Mouse (Mus musculus) heart, postnatal 0 days (tissue): ENCODE data around the gene Kcnj12. TPM values are rescaled to one million over a fixed set of nuclear protein-coding genes. Genes with fewer than 3 reads are reported as not detected.

Experiments
- ATAC-seq: fragments of 200-750 bp; cut with Nextera tagmentation; 2 replicates; pipeline ENCODE4 v1.8.0; 2017; ENCODE audit warnings: low read depth, moderate number of reproducible peaks, moderate library complexity; ENCODE audit not compliant: insufficient read depth
- DNase-seq: peaks from one replicate; pipeline ENCODE4 v3.0.0-alpha.2; 2016; ENCODE audit warnings: low spot score
- H3K27ac ChIP-seq: fragments of 300-500 bp; sonication (generic); 2 replicates; pipeline ENCODE4 v1.5.1; 2014; ENCODE audit warnings: low read depth, mild to moderate bottlenecking
- H3K27me3 ChIP-seq: fragments of 300-500 bp; sonication (generic); 2 replicates; pipeline ENCODE4 v1.6.1; 2014; ENCODE audit warnings: low read length, mixed read lengths; ENCODE audit not compliant: control insufficient read depth, insufficient read depth
- H3K36me3 ChIP-seq: fragments of 300-500 bp; sonication (generic); replicated peaks from 2 replicates; pipeline ENCODE4 v1.6.1; 2014; ENCODE audit warnings: low read length, mixed read lengths; ENCODE audit not compliant: control insufficient read depth, insufficient read depth
- H3K4me1 ChIP-seq: fragments of 300-500 bp; sonication (generic); 2 replicates; pipeline ENCODE4 v1.6.1; 2014; ENCODE audit warnings: antibody characterized with exemption; ENCODE audit not compliant: control insufficient read depth, insufficient read depth
- H3K4me2 ChIP-seq: fragments of 300-500 bp; sonication (generic); 2 replicates; pipeline ENCODE4 v1.6.1; 2014; ENCODE audit warnings: low read depth, mild to moderate bottlenecking, low read length, moderate library complexity
- H3K4me3 ChIP-seq: fragments of 300-500 bp; sonication (generic); 2 replicates; pipeline ENCODE4 v1.5.1; 2014; ENCODE audit warnings: low read depth, low read length
- H3K9ac ChIP-seq: fragments of 300-500 bp; sonication (generic); replicated peaks from 2 replicates; pipeline ENCODE4 v1.6.1; 2014; ENCODE audit warnings: low read depth, low read length, mixed read lengths
- H3K9me3 ChIP-seq: fragments of 300-500 bp; sonication (generic); replicated peaks from 2 replicates; pipeline ENCODE4 v1.6.1; 2016; ENCODE audit warnings: low read length; ENCODE audit not compliant: control insufficient read depth
- CTCF ChIP-seq: IDR thresholded peaks from 2 replicates; pipeline ENCODE4 v1.5.1; 2016; ENCODE audit warnings: antibody characterized with exemption, control low read depth, low read depth
- EP300 ChIP-seq: IDR thresholded peaks from 2 replicates; pipeline ENCODE4 v1.6.1; 2016; ENCODE audit warnings: antibody characterized with exemption, low read depth
- WGBS: fragments of 180-500 bp; shearing (Covaris S2); extraction: QIAGEN DNeasy Blood & Tissue Kit; methylation state at CpG from one replicate; pipeline ENCODE4 v1.1.7; 2014; 5-methylcytosine and 5-hydroxymethylcytosine counted together
- polyA plus RNA-seq: library from polyadenylated mRNA; unstranded; fragments of >200 nt; fragmentation: Nextera tagmentation; extraction: Ambion mirVana; gene quantifications from 2 replicates; pipeline ENCODE4 v1.2.1, GENCODE M21; 2015
- total RNA-seq: library from RNA; depleted of rRNA; stranded (reverse); fragments of >200 nt; gene quantifications from 2 replicates; pipeline ENCODE4 v1.2.3, GENCODE M21; 2014; ENCODE audit warnings: low replicate concordance; rRNA removed

Kcnj12 gene
- total and polyA plus RNA-seq, 2 experiments from 2014 or later = 10.8 to 69.3 TPM

GRCm38 (mm10) chr11:61110928-61111327 is 88.6 kb downstream of the Kcnj12 start:
- H3K4me1 ChIP-seq = no peaks in the 10 kb centered on the region
- DNase-seq = no peak
- H3K9me3 ChIP-seq = no peaks in the 10 kb centered on the region
- H3K27me3 ChIP-seq = no peaks in the 10 kb centered on the region
- no peak overlapping the region for H3K9ac ChIP-seq
- H3K27ac ChIP-seq = no peak overlapping the region
- ATAC-seq = no peak
- H3K36me3 ChIP-seq = no peaks in the 10 kb centered on the region
- H3K4me2 ChIP-seq = no peak overlapping the region
- WGBS = 10% methylated on average over 1 of the region's 1 CpGs
- no peak overlapping the region for H3K4me3 ChIP-seq
- TF ChIP-seq EP300 (no peak), CTCF (no peak)

DNA sequence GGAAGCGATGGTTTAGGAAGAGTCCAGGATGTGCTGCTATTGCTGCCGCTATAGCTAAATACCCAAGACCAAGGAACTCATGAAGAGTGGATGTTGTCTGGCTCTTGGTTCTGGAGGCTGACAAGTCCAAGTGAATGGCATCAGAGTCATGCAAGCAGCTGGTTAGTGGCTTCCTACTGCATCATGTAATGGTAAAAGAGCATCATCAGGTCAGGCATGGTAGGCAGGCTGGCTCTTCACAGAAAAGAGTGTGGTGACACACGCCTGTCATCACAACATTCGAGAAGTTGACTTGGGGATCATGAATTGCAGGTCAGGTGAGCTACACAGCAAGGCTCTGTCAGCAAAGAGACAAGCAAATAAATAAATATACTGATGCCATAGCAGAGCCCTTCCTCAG is 89.1 kb downstream of the Kcnj12 start:
- ATAC-seq = no peak
- Histone ChIP-seq H3K27me3 (no peaks in the 10 kb centered on the region), H3K4me1 (no peaks in the 10 kb centered on the region), H3K4me3 (no peak overlapping the region), H3K9me3 (no peaks in the 10 kb centered on the region), H3K36me3 (no peaks in the 10 kb centered on the region), H3K4me2 (no peak overlapping the region), H3K27ac (no peak overlapping the region), H3K9ac (no peak overlapping the region)
- no peak for TF ChIP-seq EP300
- TF ChIP-seq CTCF = no peak
- 86% methylated on average over 4 of the region's 4 CpGs for WGBS
- DNase-seq = no peak

DNA sequence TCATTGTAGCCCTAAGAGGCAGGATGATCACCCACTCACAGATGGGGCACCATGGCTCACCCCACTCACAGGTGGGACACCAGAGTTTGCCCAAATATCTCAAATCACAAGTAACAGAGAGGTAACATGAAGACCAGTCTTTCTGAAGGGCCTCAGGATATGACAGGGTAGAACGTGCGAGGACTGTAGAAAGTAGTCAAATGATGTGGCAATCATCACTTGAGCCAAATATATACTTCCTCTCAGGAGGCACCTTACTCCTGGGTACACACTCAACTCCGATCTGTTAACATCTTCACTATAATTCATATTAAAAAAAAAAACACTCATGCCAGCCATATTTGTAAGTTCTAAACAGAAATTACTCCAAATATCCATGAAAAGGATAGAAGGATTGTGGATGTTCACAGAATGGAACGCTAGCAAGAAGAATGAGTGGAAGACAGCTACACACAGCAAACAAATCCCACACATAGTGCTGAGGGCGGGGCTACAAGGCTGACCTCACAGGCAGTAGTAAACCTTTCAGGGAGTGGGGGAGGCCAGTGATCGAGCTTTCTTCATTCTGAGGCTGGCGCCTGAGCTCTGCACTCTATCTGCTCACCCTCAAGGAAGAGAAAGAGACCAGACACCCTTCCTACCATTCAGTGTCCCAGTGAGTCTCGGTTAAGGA is 90.1 kb downstream of the Kcnj12 start:
- Histone ChIP-seq H3K4me2 (no peak overlapping the region), H3K9me3 (no peaks in the 10 kb centered on the region), H3K4me3 (no peak overlapping the region), H3K9ac (no peak overlapping the region), H3K27ac (no peak overlapping the region), H3K4me1 (no peaks in the 10 kb centered on the region), H3K27me3 (no peaks in the 10 kb centered on the region), H3K36me3 (no peaks in the 10 kb centered on the region)
- TF ChIP-seq CTCF (no peak), EP300 (no peak)
- ATAC-seq (no peak), DNase-seq (no peak)
- 71% methylated on average over 8 of the region's 8 CpGs for WGBS

GRCm38 (mm10) chr11:61116226-61116625 is 93.9 kb downstream of the Kcnj12 start:
- no peak overlapping the region for H3K27ac ChIP-seq
- ATAC-seq (no peak), DNase-seq (no peak)
- no peaks in the 10 kb centered on the region for H3K4me1 ChIP-seq
- H3K27me3 ChIP-seq = no peaks in the 10 kb centered on the region
- no peak overlapping the region for H3K4me3 ChIP-seq
- no peak overlapping the region for H3K4me2 ChIP-seq
- TF ChIP-seq CTCF (no peak), EP300 (no peak)
- H3K36me3 ChIP-seq = no peaks in the 10 kb centered on the region
- no peak overlapping the region for H3K9ac ChIP-seq
- H3K9me3 ChIP-seq = 0 out of 2 replicates have a peak, but pooled peaks cover 6% of the 10 kb centered on the region
- 55% methylated on average over 8 of the region's 8 CpGs for WGBS

DNA sequence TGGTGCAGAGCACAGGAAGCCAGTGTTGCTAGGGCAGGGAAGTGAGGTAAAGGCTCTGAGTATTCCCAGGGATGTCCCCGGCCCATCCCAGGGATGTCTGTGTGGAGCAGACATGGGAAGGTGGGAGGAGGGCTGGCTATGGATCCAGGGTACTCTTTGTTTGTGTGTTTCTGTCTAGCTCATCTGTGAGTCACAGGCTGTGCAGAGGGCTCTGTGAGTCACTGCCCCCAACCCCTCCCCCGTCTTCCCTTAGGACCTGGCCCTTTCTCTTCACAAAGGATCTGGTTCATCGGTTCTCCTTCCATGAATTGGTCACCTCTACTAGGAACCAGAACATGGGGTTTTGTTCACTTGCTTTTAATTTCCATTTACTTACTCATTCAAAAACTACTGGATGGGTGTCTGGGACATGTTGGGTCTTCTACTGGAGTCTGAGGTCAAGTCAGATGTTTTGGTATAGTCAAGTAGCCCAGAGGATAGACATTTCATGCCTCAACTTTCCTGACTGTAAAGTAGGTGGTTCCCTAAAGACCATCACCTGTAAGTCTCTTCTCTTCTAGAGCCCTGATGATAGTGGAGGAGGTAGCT is 97.7 kb downstream of the Kcnj12 start:
- TF ChIP-seq EP300 (no peak), CTCF (no peak)
- 83% methylated on average over 3 of the region's 3 CpGs for WGBS
- H3K27me3 ChIP-seq = no peaks in the 10 kb centered on the region
- H3K27ac ChIP-seq = no peak overlapping the region
- no peak overlapping the region for H3K4me3 ChIP-seq
- no peak overlapping the region for H3K4me2 ChIP-seq
- no peak for ATAC-seq
- no peaks in the 10 kb centered on the region for H3K36me3 ChIP-seq
- H3K9me3 ChIP-seq = 0 out of 2 replicates have a peak, but pooled peaks cover 6% of the 10 kb centered on the region
- no peak overlapping the region for H3K9ac ChIP-seq
- H3K4me1 ChIP-seq = no peaks in the 10 kb centered on the region
- DNase-seq = no peak

Other genes starting within 250 kb of the Kcnj12 start
- gene Top3a, start 245.2 kb upstream of the Kcnj12 start, total RNA-seq = 7.3 and 8.8 TPM in 2 replicates
- gene Top3a, start 245.2 kb upstream of the Kcnj12 start, polyA plus RNA-seq = 3.8 and 4.4 TPM in 2 replicates
- gene Smcr8, start 245.0 kb upstream of the Kcnj12 start, total RNA-seq = 7.6 and 8.2 TPM in 2 replicates
- gene Smcr8, start 245.0 kb upstream of the Kcnj12 start, polyA plus RNA-seq = 2.0 and 2.1 TPM in 2 replicates
- gene Shmt1, start 210.8 kb upstream of the Kcnj12 start, total RNA-seq = 34.6 and 77.7 TPM in 2 replicates
- gene Shmt1, start 210.8 kb upstream of the Kcnj12 start, polyA plus RNA-seq = 25.2 and 26.7 TPM in 2 replicates
- 20.7 and 28.4 TPM in 2 replicates for gene Dhrs7b, start 191.9 kb upstream of the Kcnj12 start, total RNA-seq
- gene Dhrs7b, start 191.9 kb upstream of the Kcnj12 start, polyA plus RNA-seq = 22.9 and 27.8 TPM in 2 replicates
- 45.2 and 54.8 TPM in 2 replicates for gene Tmem11, start 143.3 kb upstream of the Kcnj12 start, total RNA-seq
- gene Tmem11, start 143.3 kb upstream of the Kcnj12 start, polyA plus RNA-seq = 56.2 and 58.6 TPM in 2 replicates
- gene Natd1, start 107.8 kb upstream of the Kcnj12 start, total RNA-seq = 25.2 and 32.1 TPM in 2 replicates
- gene Natd1, start 107.8 kb upstream of the Kcnj12 start, polyA plus RNA-seq = 11.2 and 13.1 TPM in 2 replicates
- 32.6 and 35.7 TPM in 2 replicates for gene Map2k3, start 90.5 kb upstream of the Kcnj12 start, total RNA-seq
- 48.3 and 48.6 TPM in 2 replicates for gene Map2k3, start 90.5 kb upstream of the Kcnj12 start, polyA plus RNA-seq
- gene Tnfrsf13b, start 104.2 kb downstream of the Kcnj12 start, total RNA-seq = 0.08 and 3.9 TPM in 2 replicates
- gene Tnfrsf13b, start 104.2 kb downstream of the Kcnj12 start, polyA plus RNA-seq = 1.0 and 1.5 TPM in 2 replicates
- gene Usp22, start 152.5 kb downstream of the Kcnj12 start, total RNA-seq = 95.8 and 97.9 TPM in 2 replicates
- gene Usp22, start 152.5 kb downstream of the Kcnj12 start, polyA plus RNA-seq = 32.1 and 34.7 TPM in 2 replicates
- 0.19 TPM in 1 of 2 replicates, not detected in the other for gene Aldh3a1, start 185.0 kb downstream of the Kcnj12 start, total RNA-seq
- 0.42 and 0.56 TPM in 2 replicates for gene Aldh3a1, start 185.0 kb downstream of the Kcnj12 start, polyA plus RNA-seq
- 36.0 and 48.9 TPM in 2 replicates for gene Aldh3a2, start 244.9 kb downstream of the Kcnj12 start, total RNA-seq
- 28.6 and 29.1 TPM in 2 replicates for gene Aldh3a2, start 244.9 kb downstream of the Kcnj12 start, polyA plus RNA-seq